ENCODE assay signal across 23 mouse cellular contexts in the genomic region with DNA sequence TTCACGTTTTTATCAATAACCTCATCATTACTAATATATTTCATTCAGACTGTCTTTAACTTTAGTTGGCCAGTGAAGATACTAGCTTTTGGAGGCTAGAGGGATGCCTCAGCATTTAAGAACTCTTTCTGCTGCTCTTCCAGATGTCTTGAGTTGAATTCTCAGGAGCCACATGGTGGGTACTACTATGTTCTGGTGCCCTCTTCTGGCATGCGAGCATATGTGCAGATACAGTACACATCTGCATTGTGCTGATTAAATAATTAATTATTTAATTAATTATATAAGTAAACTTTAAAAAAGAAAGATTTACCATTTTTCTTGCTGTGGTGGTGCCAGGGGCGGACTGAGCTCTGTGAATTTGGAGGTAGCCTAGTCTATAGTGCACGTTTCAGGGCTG.
DNase-seq lines count a peak whose midpoint lies in the region; ATAC-seq and TF ChIP-seq lines count a peak whose summit lies in the region.
"Had no signal": no experiment of that assay in that cellular context is flagged by ENCODE, and none has a peak within 500 bp of the region (broad histone marks: within the 10 kb centered on the region; RNA-seq: fewer than 3 reads in every experiment).

No protein-coding gene starts in this region.

- H3K4me3 ChIP-seq in forebrain, embryonic 14.5 days (ENCODE audit: low read depth, low read length), result no peak overlapping the region
- no peak overlapping the region for H3K4me3 ChIP-seq in forebrain, embryonic 13.5 days
- no peak overlapping the region for H3K4me3 ChIP-seq in midbrain, embryonic 14.5 days (replicated peaks; ENCODE audit: low read depth, low read length)
- no peak overlapping the region for H3K4me3 ChIP-seq in midbrain, embryonic 10.5 days
- H3K4me3 ChIP-seq in MEL (ENCODE audit: control insufficient read depth in 1 of 2, insufficient read depth in 1 of 2, low read depth in 2 of 2, low read length in 2 of 2), result no peak overlapping the region
- H3K4me3 ChIP-seq: embryonic facial prominence, embryonic 15.5 days; heart, adult 2 months; heart, embryonic 13.5 days; liver, embryonic 13.5 days; neural tube, embryonic 15.5 days had no signal

- no peak overlapping the region for H3K27ac ChIP-seq in forebrain, embryonic 14.5 days (ENCODE audit: low read depth, low read length)
- H3K27ac ChIP-seq in forebrain, embryonic 13.5 days, result no peak overlapping the region
- no peak overlapping the region for H3K27ac ChIP-seq in midbrain, embryonic 14.5 days (replicated peaks; ENCODE audit: low read depth, low read length)
- H3K27ac ChIP-seq in midbrain, embryonic 10.5 days (replicated peaks), result no peak overlapping the region
- no peak overlapping the region for H3K27ac ChIP-seq in MEL (ENCODE audit: control insufficient read depth, low read depth, low read length)
- H3K27ac ChIP-seq: embryonic facial prominence, embryonic 15.5 days; heart, adult 2 months; heart, embryonic 13.5 days; hindbrain, embryonic 14.5 days; liver, embryonic 13.5 days; neural tube, embryonic 15.5 days had no signal

- TF ChIP-seq RAD21 in MEL (IDR thresholded peaks at IDR 0.05; ENCODE audit: low read depth, low read length), result peak; percentile 20

- DNase-seq in forebrain, embryonic 14.5 days (ENCODE audit: low spot score), result peak; percentile 2
- peak; percentile 2 for DNase-seq in midbrain, embryonic 14.5 days
- DNase-seq in midbrain, embryonic 10.5 days (ENCODE audit: low spot score), result no peak
- peak; percentile 17 for DNase-seq in MEL (ENCODE audit: low read depth, low spot score)
- no peak for DNase-seq in cerebellum, adult 11 months
- no peak for DNase-seq in cerebellum, adult 9-11 months
- DNase-seq: adrenal gland, adult 8-10 months; cerebellum, adult 9-10 months; gastrocnemius, postnatal 25 days; heart, adult 2 months; heart, postnatal 4 days; kidney, adult 9 months; liver, embryonic 13.5 days; lung, adult 2 months; thymus, adult 2 months had no signal

- no peak overlapping the region for H3K9ac ChIP-seq in forebrain, embryonic 14.5 days (ENCODE audit: low read length)
- H3K9ac ChIP-seq in forebrain, embryonic 13.5 days, result no peak overlapping the region
- H3K9ac ChIP-seq in midbrain, embryonic 14.5 days (replicated peaks; ENCODE audit: low read length), result no peak overlapping the region
- no peak overlapping the region for H3K9ac ChIP-seq in MEL (ENCODE audit: control insufficient read depth, low read depth, low read length, poor library complexity, severe bottlenecking)
- H3K9ac ChIP-seq: embryonic facial prominence, embryonic 15.5 days; heart, embryonic 13.5 days; hindbrain, embryonic 14.5 days; liver, embryonic 13.5 days; neural tube, embryonic 15.5 days had no signal

- H3K27me3 ChIP-seq in forebrain, embryonic 14.5 days (replicated peaks; ENCODE audit: control insufficient read depth, insufficient read depth, low read length), result no peaks in the 10 kb centered on the region
- no peaks in the 10 kb centered on the region for H3K27me3 ChIP-seq in forebrain, embryonic 13.5 days
- no peaks in the 10 kb centered on the region for H3K27me3 ChIP-seq in midbrain, embryonic 14.5 days (ENCODE audit: control insufficient read depth, insufficient read depth, low read length)
- H3K27me3 ChIP-seq in midbrain, embryonic 10.5 days (ENCODE audit: low read depth, poor library complexity, severe bottlenecking), result no peaks in the 10 kb centered on the region
- H3K27me3 ChIP-seq in MEL (ENCODE audit: control insufficient read depth in 1 of 2, insufficient read depth in 2 of 2, low read length in 2 of 2), result no peaks in the 10 kb centered on the region
- H3K27me3 ChIP-seq: embryonic facial prominence, embryonic 15.5 days; heart, embryonic 13.5 days; liver, embryonic 13.5 days; neural tube, embryonic 15.5 days had no signal

- H3K36me3 ChIP-seq in forebrain, embryonic 14.5 days (ENCODE audit: control insufficient read depth, insufficient read depth, low read length), result no peaks in the 10 kb centered on the region
- no peaks in the 10 kb centered on the region for H3K36me3 ChIP-seq in forebrain, embryonic 13.5 days (ENCODE audit: poor library complexity, severe bottlenecking)
- H3K36me3 ChIP-seq in midbrain, embryonic 14.5 days (ENCODE audit: control insufficient read depth, insufficient read depth, low read length), result no peaks in the 10 kb centered on the region
- no peaks in the 10 kb centered on the region for H3K36me3 ChIP-seq in midbrain, embryonic 10.5 days
- H3K36me3 ChIP-seq in MEL (ENCODE audit: control insufficient read depth in 1 of 2, insufficient read depth in 2 of 2, low read length in 2 of 2), result no peaks in the 10 kb centered on the region
- H3K36me3 ChIP-seq: embryonic facial prominence, embryonic 15.5 days; heart, embryonic 13.5 days; liver, embryonic 13.5 days; neural tube, embryonic 15.5 days had no signal

- TF ChIP-seq EP300 in MEL (IDR thresholded peaks at IDR 0.05; ENCODE audit: low read depth in 1 of 2, low read length in 2 of 2), result no peak

- no peak for TF ChIP-seq POLR2A in MEL (IDR thresholded peaks at IDR 0.05; ENCODE audit: control insufficient read depth in 1 of 2, insufficient read depth in 1 of 2, low read depth in 1 of 2, low read length in 2 of 2, poor library complexity in 1 of 2)

- no peaks in the 10 kb centered on the region for H3K9me3 ChIP-seq in forebrain, embryonic 14.5 days (replicated peaks; ENCODE audit: control insufficient read depth, low read length)
- H3K9me3 ChIP-seq in forebrain, embryonic 13.5 days (replicated peaks), result no peaks in the 10 kb centered on the region
- no peaks in the 10 kb centered on the region for H3K9me3 ChIP-seq in midbrain, embryonic 14.5 days (ENCODE audit: control insufficient read depth, low read length)
- H3K9me3 ChIP-seq in midbrain, embryonic 10.5 days (replicated peaks), result no peaks in the 10 kb centered on the region
- no peaks in the 10 kb centered on the region for H3K9me3 ChIP-seq in MEL (replicated peaks; ENCODE audit: insufficient read depth, low read length)
- H3K9me3 ChIP-seq: embryonic facial prominence, embryonic 15.5 days; heart, embryonic 13.5 days; liver, embryonic 13.5 days; neural tube, embryonic 15.5 days had no signal

- no peaks in the 10 kb centered on the region for H3K4me1 ChIP-seq in forebrain, embryonic 14.5 days (ENCODE audit: control insufficient read depth, insufficient read depth, low read length)
- H3K4me1 ChIP-seq in forebrain, embryonic 13.5 days, result no peaks in the 10 kb centered on the region
- H3K4me1 ChIP-seq in midbrain, embryonic 14.5 days (ENCODE audit: control insufficient read depth, insufficient read depth, low read length), result no peaks in the 10 kb centered on the region
- H3K4me1 ChIP-seq in midbrain, embryonic 10.5 days, result no peaks in the 10 kb centered on the region
- no peaks in the 10 kb centered on the region for H3K4me1 ChIP-seq in MEL (ENCODE audit: control insufficient read depth in 1 of 2, insufficient read depth in 2 of 2, low read length in 2 of 2)
- H3K4me1 ChIP-seq: embryonic facial prominence, embryonic 15.5 days; heart, embryonic 13.5 days; liver, embryonic 13.5 days; neural tube, embryonic 15.5 days had no signal

- peak in 1 of 3 experiments; percentile 30; a peak in 2 of 6 replicates for TF ChIP-seq CTCF in MEL (IDR thresholded peaks at IDR 0.05 in 2 of 3, conservative IDR thresholded peaks at IDR 0.05 in 1 of 3; ENCODE audit: control insufficient read depth in 1 of 3, insufficient read depth in 1 of 3, low read depth in 2 of 3, low read length in 3 of 3, poor library complexity in 1 of 3, severe bottlenecking in 1 of 3)

- WGBS in forebrain, embryonic 14.5 days, result 73% methylated on average over 4 of the region's 4 CpGs
- WGBS in forebrain, embryonic 13.5 days, result 73% methylated on average over 4 of the region's 4 CpGs
- 77% methylated on average over 4 of the region's 4 CpGs for WGBS in midbrain, embryonic 14.5 days
- WGBS in midbrain, embryonic 10.5 days, result 78% methylated on average over 4 of the region's 4 CpGs

- no peaks in the 10 kb centered on the region for H3K79me2 ChIP-seq in MEL (ENCODE audit: control insufficient read depth, insufficient read depth, low read length, poor library complexity)

- no peak for ATAC-seq in forebrain, embryonic 14.5 days
- ATAC-seq in forebrain, embryonic 13.5 days, result no peak
- ATAC-seq in midbrain, embryonic 14.5 days (ENCODE audit: low FRiP score, low TSS enrichment), result no peak
- 0 out of 2 replicates have a peak, but pooled peaks have one; percentile 46 for ATAC-seq in megakaryocyte progenitor cell, adult 5-6 weeks (replicated peaks; ENCODE audit: poor library complexity)
- ATAC-seq: activated CD4-positive, CD25-positive, alpha-beta regulatory T cell, adult 4 months; inflammation-experienced regulatory T-cells, adult 6 months had no signal

- H3K4me2 ChIP-seq in forebrain, embryonic 14.5 days (ENCODE audit: low read length), result no peak overlapping the region
- no peak overlapping the region for H3K4me2 ChIP-seq in forebrain, embryonic 13.5 days
- H3K4me2 ChIP-seq in midbrain, embryonic 14.5 days (ENCODE audit: low read length), result no peak overlapping the region
- H3K4me2 ChIP-seq: embryonic facial prominence, embryonic 15.5 days; heart, embryonic 13.5 days; hindbrain, embryonic 14.5 days; liver, embryonic 13.5 days; neural tube, embryonic 15.5 days had no signal

TF ChIP-seq in MEL, 35 proteins besides CTCF, POLR2A, EP300 and RAD21:
- TF ChIP-seq JUND (IDR thresholded peaks at IDR 0.05; ENCODE audit: low read depth, low read length) (no peak), HCFC1 (IDR thresholded peaks at IDR 0.05; ENCODE audit: low read depth, low read length) (no peak), RCOR1 (IDR thresholded peaks at IDR 0.05; ENCODE audit: low read depth, low read length) (no peak), CHD1 (IDR thresholded peaks at IDR 0.05; ENCODE audit: low read depth, low read length) (no peak), GABPA (IDR thresholded peaks at IDR 0.05; ENCODE audit: low read depth, low read length) (no peak), MAFK (IDR thresholded peaks at IDR 0.05; ENCODE audit: borderline replicate concordance, low read depth, low read length) (no peak), TBP (IDR thresholded peaks at IDR 0.05; ENCODE audit: low read depth, low read length) (no peak), NRF1 (IDR thresholded peaks at IDR 0.05; ENCODE audit: insufficient read depth, low read depth, low read length, poor library complexity, severe bottlenecking) (no peak), CHD2 (IDR thresholded peaks at IDR 0.05; ENCODE audit: low read length) (no peak), POLR2AphosphoS5 (IDR thresholded peaks at IDR 0.05; ENCODE audit: borderline replicate concordance, low read depth, low read length) (no peak), BHLHE40 (IDR thresholded peaks at IDR 0.05; ENCODE audit: borderline replicate concordance, low read depth, low read length) (no peak), MYB (IDR thresholded peaks at IDR 0.05; ENCODE audit: low read depth, low read length) (no peak), TAL1 (IDR thresholded peaks at IDR 0.05; ENCODE audit: low read length) (no peak)
TF ChIP-seq in MEL: peak in this region for 0.

Comparison
In these comparisons a context has a peak if more than half of its experiments do, and no peak if none do; other contexts are left out.
1. DNase-seq: peak in forebrain, embryonic 14.5 days (single experiment), midbrain, embryonic 14.5 days (single experiment) and MEL (single experiment); none in midbrain, embryonic 10.5 days (single experiment), cerebellum, adult 11 months (single experiment) and cerebellum, adult 9-11 months (single experiment).